Mouse (Mus musculus): ENCODE measurements around the gene Olfr437.
"Not testable (repeated sequence)": the region's sequence is repeated elsewhere in the genome, so short reads cannot be mapped to it uniquely, and the experiment has no call there.

Gene Olfr437

DNA sequence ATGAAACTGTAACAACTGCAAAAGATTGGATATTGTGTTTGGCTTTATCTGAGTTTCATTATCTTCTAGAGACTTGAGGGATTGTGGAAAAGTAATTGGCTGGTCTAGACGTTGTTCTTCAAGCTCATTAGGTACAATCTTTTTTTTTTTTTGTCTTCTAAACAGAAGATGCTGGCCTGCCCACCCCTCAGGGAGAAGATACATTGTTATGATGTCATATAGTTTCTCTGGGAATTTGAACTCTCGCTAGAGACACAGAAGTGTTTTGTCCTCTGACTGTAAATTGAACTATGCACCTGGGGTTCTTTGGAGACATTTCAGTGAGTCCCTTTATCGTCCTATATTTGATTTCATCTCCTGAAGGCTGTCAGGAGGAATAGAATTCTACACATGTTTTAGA lies at the start of gene Olfr437:
TSS of gene Olfr437 (plus strand) at position 301 of the 400 bp plus-strand sequence.
- no peak for DNase-seq (ENCODE audit: low spot score)

DNA sequence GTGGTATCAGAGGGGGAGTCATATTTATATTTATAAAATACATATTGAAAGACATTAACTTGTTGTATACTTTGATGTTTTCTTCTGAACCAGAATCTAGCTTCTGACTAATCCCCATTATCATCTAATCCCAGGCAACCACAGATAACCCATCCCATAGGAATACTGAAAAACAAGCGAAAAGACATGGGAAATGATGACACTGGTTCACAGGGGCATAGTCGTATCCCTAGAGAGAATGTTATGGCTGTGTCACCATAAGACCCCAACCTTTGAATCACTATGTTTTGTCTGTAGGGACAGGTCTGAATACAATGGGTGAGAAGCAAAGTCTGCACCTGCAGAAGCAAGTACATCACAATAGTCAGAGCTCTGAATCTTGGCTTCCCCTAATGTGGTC lies 16.8 kb upstream of the Olfr437 start, which contains the start of gene Olfr237-ps1:
TSS of gene Olfr237-ps1 (plus strand) at position 301 of the 400 bp plus-strand sequence.
- not testable (repeated sequence) for DNase-seq (ENCODE audit: low spot score)

DNA sequence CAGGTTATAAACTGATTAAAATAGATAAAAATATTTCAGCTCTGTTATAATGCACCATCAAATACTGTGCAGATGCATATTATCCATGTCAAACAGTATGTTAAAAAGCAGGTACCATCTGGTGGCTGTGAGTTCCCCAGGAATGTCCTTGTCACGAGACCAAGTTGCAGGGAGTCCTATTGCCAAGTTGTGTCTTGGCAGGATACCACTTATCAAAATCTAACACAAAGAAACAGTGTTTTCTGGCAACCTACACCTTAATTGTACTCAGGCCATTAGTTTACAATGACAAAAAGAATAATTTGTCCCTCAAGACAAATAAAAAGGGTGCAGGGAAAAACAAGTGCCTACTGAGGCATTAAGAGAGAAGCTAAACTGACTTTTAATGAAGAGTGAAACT lies 3.6 kb upstream of the Olfr437 start:
- DNase-seq (ENCODE audit: low spot score): no peak

DNA sequence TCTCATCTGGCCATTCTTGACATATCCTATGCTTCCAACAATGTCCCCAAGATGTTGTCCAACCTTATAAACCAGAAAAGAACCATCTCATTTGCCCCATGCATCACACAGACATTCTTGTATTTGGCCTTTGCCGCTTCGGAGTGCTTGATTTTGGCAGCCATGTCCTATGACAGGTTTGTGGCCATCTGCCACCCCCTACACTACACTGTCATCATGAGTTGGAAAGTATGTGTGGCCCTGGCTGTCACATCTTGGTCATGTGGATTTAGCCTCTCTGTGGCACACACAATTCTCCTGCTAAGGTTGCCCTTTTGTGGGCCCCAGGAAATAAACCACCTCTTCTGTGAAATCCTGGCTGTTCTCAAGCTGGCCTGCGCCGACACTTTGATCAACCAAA lies 4.2 kb downstream of the Olfr437 start:
- DNase-seq (ENCODE audit: low spot score): no peak

DNA sequence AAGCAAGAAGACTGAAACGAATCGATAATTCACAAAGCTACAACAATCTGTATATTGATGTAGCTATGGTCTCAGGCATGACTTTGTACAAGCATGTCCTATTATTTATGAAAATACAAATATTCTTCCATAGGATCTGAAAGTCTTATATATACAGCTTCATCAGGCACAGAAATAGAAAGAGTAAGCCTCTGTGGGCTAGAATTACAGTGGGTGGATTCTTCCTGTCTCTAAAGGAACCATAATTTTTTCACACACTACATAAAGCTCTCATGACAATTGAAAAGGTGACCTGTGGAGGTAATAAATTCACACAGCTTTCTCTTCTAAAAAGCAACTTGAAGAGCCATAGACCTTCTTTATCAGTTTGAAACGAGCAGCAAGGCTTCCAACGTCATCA lies 8.8 kb downstream of the Olfr437 start, which contains the start of gene Olfr13:
TSS of gene Olfr13 (plus strand) at position 301 of the 400 bp plus-strand sequence.
- no peak for DNase-seq (ENCODE audit: low spot score)

DNA sequence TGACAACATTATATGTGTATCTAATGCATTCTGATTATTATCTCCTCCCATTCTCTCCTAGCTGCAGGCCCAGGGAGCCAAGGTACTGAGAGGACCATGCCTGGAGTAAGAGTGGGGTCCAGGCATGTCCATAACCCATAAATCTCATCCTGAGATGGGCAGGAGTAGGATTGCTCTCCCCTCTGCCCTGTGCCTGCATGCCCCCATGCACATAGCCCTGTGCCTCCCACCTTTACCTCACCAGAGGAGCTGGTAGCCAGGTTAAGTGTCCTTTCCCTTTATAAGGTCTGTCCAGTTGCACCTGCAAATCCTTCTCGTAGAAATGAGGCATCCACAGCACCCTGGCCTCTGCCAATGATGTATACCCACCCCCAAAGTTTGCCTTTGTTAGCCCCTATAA lies 15.0 kb downstream of the Olfr437 start:
- no peak for DNase-seq (ENCODE audit: low spot score)

DNA sequence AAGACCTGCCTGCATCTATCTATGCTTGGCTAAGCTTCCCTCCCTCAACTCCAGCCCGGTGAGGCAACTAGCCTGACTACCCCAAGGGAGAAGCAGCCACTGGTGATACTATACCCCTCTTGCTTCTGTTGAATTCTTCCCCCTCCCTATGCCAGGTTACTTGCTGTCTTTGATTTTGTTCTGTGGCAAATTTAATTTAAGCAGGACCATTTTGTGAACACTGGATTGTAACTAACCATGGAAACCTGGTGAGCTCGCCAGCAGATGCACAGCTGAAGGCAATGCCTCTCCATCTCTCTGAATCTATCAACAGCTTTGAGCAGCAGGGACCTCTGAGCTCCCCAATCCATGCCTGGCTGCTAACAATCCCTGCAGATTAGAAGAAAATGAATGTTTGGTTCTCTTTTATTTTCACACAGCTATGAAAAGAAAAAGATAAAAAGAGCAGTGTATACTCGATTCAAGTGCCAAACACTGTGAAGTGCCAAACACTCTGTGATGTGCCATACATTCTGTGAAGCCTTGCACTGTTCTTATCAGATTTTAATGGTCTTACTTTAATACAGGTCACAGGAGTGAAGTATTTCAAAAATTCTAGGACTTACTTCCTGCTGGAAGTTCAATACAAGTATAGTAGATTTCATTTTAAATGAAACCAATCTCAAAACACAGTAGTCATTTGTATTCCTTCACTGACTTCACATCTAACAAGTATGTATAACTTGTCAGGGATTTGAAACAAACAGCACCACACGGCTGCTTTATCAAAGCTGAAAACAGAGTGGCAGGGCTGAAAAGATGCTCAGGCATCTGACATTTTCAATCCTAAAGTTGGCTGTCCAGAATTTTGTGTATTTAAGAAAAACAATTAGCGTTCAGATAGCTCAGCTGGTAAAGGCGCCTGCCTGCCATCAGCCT lies 15.8 kb downstream of the Olfr437 start:
- no peak for DNase-seq (ENCODE audit: low spot score)

DNA sequence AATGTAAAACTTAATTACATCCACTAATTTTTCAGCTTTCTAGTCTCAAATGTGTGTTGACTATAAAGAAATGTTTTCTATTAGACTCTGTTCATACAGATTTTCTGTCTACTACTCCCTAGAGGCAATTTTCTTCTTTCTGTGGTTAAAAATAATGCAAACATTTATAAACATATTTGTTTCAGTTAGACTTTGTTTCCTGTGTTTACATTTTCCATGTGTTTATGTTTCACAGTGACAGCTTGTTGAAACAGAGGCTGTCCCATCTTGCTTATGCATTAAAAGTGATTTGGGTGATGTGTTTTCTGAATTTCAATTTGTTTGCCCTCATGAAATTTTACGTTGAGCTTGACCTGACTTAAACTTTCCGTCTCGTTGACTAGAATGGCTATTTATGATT lies 27.9 kb downstream of the Olfr437 start:
- no peak for DNase-seq (ENCODE audit: low spot score)

DNA sequence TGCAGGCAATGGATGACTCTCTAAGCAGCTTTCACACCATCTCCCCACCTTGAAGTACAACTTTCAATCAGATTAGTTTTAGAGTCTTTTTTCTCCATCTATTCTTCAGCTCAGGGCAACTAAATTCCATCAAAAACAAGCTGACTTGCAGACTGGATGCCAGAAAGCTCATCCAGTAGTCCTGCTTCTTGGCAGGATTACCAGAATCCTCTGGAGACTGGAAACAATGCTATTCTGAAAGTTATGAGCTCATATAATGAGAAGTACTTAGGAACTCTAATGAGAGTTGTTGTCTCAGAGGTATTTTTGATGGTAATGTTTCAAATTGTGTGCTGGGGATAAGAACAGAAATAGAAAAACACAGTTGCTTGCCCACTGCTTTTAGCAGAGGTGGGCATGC lies 33.7 kb downstream of the Olfr437 start, which contains the start of gene Olfr435:
TSS of gene Olfr435 (plus strand) at position 366 of the 400 bp plus-strand sequence.
- no peak for DNase-seq (ENCODE audit: low spot score)

DNA sequence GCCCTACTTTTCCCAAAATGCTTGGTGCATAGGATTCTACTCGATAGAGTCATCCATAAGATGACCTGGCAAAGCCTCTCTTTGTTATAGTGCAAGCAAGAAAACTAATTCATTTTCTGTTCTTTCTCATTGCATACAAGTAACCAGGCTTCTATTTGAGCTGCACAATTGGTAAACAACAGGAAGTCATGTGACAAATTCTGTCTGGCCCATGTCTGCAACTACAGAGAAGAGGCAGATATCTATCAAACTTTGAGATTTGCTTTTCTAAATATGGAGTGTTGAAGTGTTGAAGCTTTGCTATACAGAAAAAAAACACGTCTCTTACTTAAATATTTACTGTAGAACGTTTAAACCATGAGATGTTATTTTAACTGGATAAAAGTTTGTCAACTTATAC lies 35.0 kb downstream of the Olfr437 start:
- DNase-seq (ENCODE audit: low spot score): no peak

DNA sequence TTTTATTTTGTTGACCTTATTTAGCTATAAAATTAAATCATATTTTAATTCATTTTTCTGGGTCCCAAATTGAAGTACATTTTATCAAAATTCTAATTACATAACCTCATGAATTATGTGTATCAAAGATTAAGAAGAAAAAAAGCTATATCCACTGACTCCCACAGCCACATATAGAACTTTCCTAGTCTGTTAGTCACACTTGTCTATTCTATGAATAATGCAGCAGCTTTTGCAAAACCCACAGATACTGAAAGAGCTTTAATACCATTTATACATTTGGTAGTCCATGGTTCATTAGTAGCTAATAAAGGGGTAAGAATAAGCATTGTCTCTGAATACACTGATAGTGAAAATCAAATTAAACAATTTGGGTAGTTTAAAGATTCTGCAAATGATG lies 39.7 kb downstream of the Olfr437 start:
- DNase-seq (ENCODE audit: low spot score): no peak

DNA sequence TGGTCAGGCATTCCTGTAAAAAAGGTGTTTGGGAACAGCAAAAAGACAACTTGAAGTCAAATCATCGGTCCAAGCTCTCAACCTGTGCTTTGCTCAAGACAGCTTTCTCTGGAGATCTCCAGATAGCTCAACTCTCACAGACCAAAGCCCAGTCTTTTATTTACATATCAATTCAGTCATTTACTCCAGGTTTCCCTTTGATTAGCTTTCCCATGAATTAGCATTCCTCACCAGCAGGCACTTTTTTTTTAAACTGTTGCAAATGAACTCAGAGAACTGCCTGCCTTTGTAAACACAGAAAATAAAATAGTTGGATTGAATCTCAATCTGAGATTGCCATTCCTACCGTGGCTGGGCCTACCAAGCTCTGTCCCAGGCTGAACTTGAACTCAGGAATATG lies 42.3 kb downstream of the Olfr437 start:
- DNase-seq (ENCODE audit: low spot score): no peak

DNA sequence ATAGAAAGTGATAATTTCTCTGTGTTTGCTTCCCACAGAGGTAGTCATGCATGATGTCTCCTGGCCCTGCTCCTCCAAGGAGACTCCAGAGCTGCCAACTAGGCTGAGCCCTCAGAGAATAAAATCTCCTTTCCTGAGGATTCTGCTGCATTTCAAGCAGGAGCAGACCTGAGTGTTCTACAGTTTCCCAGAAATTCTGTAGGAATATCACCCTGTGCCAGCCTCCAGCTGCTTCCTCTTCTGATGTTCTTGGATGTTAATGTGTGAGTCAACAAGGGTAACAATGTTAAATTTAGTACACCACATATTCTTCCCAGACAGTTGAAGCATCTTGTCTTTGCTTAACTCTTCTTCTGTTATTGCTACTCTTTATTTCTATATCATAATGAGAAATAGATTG lies 49.8 kb downstream of the Olfr437 start, which contains the start of gene Olfr434:
TSS of gene Olfr434 (plus strand) at position 149 of the 400 bp plus-strand sequence.
- DNase-seq (ENCODE audit: low spot score): peak; percentile 4
